Mouse (Mus musculus): Measurements from ENCODE around the gene Ccdc151. TPM values are rescaled to one million over a fixed set of nuclear protein-coding genes. Genes with fewer than 3 reads are reported as not detected.

Ccdc151 gene
- polyA plus RNA-seq, 1 experiment from 2014 or later = 5.7 TPM

DNA sequence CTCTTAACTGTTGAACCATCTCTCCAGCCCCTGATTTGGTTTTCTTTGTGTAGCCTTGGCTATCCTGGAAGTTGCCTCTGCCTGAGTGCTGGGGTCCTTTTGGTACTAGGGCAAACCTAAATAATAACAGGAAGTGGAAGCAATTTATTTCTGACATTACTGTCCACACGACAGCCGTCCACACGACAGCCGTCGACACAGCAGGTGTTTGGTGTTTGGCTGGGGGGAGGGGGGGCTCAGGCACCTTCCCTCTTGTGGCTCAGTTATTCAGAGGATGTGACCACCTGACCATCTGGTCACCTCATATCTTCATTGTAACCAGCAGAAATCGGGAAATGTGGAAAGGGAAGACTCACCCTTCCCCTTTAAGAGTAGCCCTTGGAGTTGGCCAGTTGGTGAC lies 33.6 kb downstream of the Ccdc151 start:
- 72% methylated on average over 6 of the region's 6 CpGs for WGBS
- Histone ChIP-seq H3K4me3 (ENCODE audit: low read depth, low read length) (no peak overlapping the region), H3K36me3 (ENCODE audit: control insufficient read depth, insufficient read depth, low read length) (no peaks in the 10 kb centered on the region), H3K9ac (ENCODE audit: low read depth, low read length) (no peak overlapping the region), H3K27ac (ENCODE audit: low read depth, low read length) (no peak overlapping the region), H3K9me3 (ENCODE audit: control insufficient read depth, low read length) (no peaks in the 10 kb centered on the region), H3K4me1 (replicated peaks; ENCODE audit: control insufficient read depth, insufficient read depth, low read length) (no peaks in the 10 kb centered on the region), H3K4me2 (replicated peaks; ENCODE audit: low read depth, low read length) (no peak overlapping the region), H3K27me3 (ENCODE audit: control insufficient read depth, insufficient read depth, low read length) (no peaks in the 10 kb centered on the region)
- no peak for ATAC-seq (ENCODE audit: low FRiP score)
- DNase-seq (ENCODE audit: low spot score) = no peak

DNA sequence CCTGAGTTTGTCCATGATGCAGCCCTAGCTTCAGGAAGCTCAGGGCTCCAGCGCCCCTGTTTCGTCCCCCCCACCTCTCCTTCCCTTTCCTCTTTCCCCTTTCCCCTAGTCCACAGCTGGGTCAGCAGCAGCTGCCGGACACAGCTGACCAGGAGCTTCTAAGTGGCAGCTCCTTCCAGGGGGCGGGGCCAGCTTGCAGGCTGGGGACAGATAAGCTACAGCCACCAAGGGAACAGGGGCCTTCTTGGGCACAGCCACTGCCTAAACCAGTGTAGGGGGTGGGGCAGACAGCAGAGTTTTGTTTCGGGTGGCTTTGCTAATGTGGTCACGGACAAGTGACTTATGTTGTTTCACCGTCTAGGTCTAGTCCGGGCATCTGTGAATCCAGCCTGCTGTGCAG lies 39.0 kb downstream of the Ccdc151 start, which contains the start of gene Epor:
Gene Epor, minus strand, starts transcription at position 90 of the 400 bp plus-strand sequence.
- Histone ChIP-seq H3K27me3 (ENCODE audit: control insufficient read depth, insufficient read depth, low read length) (peaks cover 40% of the 10 kb centered on the region), H3K27ac (ENCODE audit: low read depth, low read length) (no peak within 1 kb of the TSS), H3K4me3 (ENCODE audit: low read depth, low read length) (peak within 1 kb of the TSS; percentile 27), H3K9me3 (ENCODE audit: control insufficient read depth, low read length) (no peaks in the 10 kb centered on the region), H3K9ac (ENCODE audit: low read depth, low read length) (no peak within 1 kb of the TSS), H3K4me2 (replicated peaks; ENCODE audit: low read depth, low read length) (peak within 1 kb of the TSS; percentile 51), H3K36me3 (ENCODE audit: control insufficient read depth, insufficient read depth, low read length) (no peaks in the 10 kb centered on the region), H3K4me1 (replicated peaks; ENCODE audit: control insufficient read depth, insufficient read depth, low read length) (peaks cover 10% of the 10 kb centered on the region; the same call in 1 of the 2 replicates)
- ATAC-seq (ENCODE audit: low FRiP score) = peak; percentile 42
- peak; percentile 41 for DNase-seq (ENCODE audit: low spot score)
- 18% methylated on average over 8 of the region's 8 CpGs for WGBS

DNA sequence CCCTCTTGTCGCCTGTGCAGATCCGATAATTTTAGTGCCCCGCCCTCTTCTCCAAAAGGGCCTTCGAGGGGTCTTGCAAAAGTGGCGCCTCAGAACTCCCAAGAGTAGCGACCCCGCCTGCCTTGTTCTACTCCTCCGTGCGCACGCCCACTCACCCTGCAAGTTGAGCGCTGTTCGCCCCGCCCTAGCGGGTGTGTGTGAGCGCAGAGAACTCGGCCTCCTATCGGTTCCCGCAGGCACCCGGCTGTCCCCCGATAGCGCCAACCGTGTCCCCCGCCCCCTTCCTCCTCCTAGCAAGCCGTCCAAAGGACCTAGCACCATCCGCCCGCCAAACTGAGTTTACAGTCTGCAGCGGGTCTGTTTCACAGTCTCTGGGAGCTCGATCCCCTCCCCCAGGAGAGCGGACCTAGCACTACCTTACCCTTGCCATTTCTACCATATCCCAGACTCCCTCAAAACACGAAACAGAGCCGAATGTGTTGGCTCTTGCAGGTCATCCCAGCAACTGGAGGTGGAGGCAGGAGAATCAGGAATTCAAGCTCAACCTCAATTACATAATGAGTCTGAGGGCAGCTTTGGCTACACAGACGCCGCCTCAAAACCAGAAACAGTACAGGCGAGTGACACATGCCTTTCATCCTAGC lies 39.9 kb downstream of the Ccdc151 start:
- ATAC-seq (ENCODE audit: low FRiP score) (peak; percentile 75), DNase-seq (ENCODE audit: low spot score) (peak; percentile 72)
- Histone ChIP-seq H3K27ac (ENCODE audit: low read depth, low read length) (no peak overlapping the region), H3K4me2 (replicated peaks; ENCODE audit: low read depth, low read length) (peak overlapping the region; percentile 51), H3K9me3 (ENCODE audit: control insufficient read depth, low read length) (no peaks in the 10 kb centered on the region), H3K4me3 (ENCODE audit: low read depth, low read length) (peak overlapping the region; percentile 27), H3K36me3 (ENCODE audit: control insufficient read depth, insufficient read depth, low read length) (no peaks in the 10 kb centered on the region), H3K9ac (ENCODE audit: low read depth, low read length) (no peak overlapping the region), H3K4me1 (replicated peaks; ENCODE audit: control insufficient read depth, insufficient read depth, low read length) (peaks cover 10% of the 10 kb centered on the region; the same call in 1 of the 2 replicates), H3K27me3 (ENCODE audit: control insufficient read depth, insufficient read depth, low read length) (peaks cover 40% of the 10 kb centered on the region)
- WGBS = 3% methylated on average over 33 of the region's 34 CpGs

DNA sequence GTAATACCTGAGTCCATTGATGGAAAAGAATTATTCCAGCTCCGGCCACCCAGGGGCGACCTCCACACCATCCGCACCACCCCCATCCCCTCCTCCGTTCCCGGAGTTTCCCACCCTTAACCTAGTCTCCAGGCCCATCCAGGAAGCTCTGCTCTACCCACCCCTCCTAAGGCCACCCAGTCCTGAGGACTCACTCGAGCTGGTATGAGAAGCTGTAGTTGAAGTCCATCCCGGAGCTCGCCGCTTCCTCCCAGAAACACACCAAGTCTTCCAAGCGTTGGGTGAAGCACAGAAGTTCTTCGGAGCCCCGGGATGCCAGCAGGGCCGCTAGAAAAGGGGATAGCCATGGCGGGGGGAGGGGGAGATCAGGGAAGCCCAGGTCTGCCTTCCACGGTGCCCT lies 40.4 kb downstream of the Ccdc151 start:
- no peaks in the 10 kb centered on the region for H3K9me3 ChIP-seq (ENCODE audit: control insufficient read depth, low read length)
- peak overlapping the region; percentile 27 for H3K4me3 ChIP-seq (ENCODE audit: low read depth, low read length)
- WGBS = 2% methylated on average over 15 of the region's 15 CpGs
- H3K27me3 ChIP-seq (ENCODE audit: control insufficient read depth, insufficient read depth, low read length) = peaks cover 40% of the 10 kb centered on the region
- H3K4me2 ChIP-seq (replicated peaks; ENCODE audit: low read depth, low read length) = peak overlapping the region; percentile 51
- ATAC-seq (ENCODE audit: low FRiP score) = peak; percentile 46; the same call in 1 of the 2 replicates
- H3K4me1 ChIP-seq (replicated peaks; ENCODE audit: control insufficient read depth, insufficient read depth, low read length) = peaks cover 10% of the 10 kb centered on the region; the same call in 1 of the 2 replicates
- H3K36me3 ChIP-seq (ENCODE audit: control insufficient read depth, insufficient read depth, low read length) = no peaks in the 10 kb centered on the region
- H3K27ac ChIP-seq (ENCODE audit: low read depth, low read length) = no peak overlapping the region
- DNase-seq (ENCODE audit: low spot score) = no peak
- H3K9ac ChIP-seq (ENCODE audit: low read depth, low read length) = no peak overlapping the region

DNA sequence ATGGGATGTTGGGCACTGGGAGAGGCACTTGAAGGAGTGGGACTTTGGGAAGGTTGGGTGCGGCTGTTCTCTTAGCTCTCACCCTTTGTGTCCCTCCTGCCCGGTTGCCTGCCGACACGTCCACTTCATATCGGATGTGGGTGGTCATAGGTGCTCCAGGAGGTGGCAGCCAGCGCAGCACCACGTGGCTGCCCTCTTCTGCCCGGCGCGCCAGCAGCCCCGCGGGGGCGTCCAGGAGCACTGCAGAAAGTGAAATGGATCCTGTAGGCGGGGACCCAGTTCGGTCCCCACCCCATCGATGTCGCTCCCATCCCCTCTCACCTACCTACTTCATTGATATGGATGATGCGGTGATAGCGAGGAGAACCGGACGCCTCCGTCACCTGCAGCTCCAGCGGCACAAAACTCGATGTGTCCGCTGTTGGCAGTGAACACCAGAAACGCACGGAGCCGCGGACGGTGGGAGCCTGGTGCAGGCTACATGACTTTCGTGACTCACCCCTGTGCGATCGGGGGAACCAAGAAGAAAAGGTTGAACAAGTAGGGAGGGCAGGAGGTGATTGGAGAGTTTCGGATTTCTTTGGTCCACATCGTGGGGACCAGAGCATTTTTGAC lies 41.0 kb downstream of the Ccdc151 start:
- Histone ChIP-seq H3K4me2 (replicated peaks; ENCODE audit: low read depth, low read length) (peak overlapping the region; percentile 51), H3K27me3 (ENCODE audit: control insufficient read depth, insufficient read depth, low read length) (peaks cover 40% of the 10 kb centered on the region), H3K27ac (ENCODE audit: low read depth, low read length) (no peak overlapping the region), H3K4me1 (replicated peaks; ENCODE audit: control insufficient read depth, insufficient read depth, low read length) (peaks cover 10% of the 10 kb centered on the region; the same call in 1 of the 2 replicates), H3K9ac (ENCODE audit: low read depth, low read length) (no peak overlapping the region), H3K36me3 (ENCODE audit: control insufficient read depth, insufficient read depth, low read length) (no peaks in the 10 kb centered on the region), H3K9me3 (ENCODE audit: control insufficient read depth, low read length) (no peaks in the 10 kb centered on the region), H3K4me3 (ENCODE audit: low read depth, low read length) (peak overlapping the region; percentile 27)
- under 1% methylated on average over 33 of the region's 35 CpGs for WGBS
- DNase-seq (ENCODE audit: low spot score) (peak; percentile 45), ATAC-seq (ENCODE audit: low FRiP score) (no peak)

DNA sequence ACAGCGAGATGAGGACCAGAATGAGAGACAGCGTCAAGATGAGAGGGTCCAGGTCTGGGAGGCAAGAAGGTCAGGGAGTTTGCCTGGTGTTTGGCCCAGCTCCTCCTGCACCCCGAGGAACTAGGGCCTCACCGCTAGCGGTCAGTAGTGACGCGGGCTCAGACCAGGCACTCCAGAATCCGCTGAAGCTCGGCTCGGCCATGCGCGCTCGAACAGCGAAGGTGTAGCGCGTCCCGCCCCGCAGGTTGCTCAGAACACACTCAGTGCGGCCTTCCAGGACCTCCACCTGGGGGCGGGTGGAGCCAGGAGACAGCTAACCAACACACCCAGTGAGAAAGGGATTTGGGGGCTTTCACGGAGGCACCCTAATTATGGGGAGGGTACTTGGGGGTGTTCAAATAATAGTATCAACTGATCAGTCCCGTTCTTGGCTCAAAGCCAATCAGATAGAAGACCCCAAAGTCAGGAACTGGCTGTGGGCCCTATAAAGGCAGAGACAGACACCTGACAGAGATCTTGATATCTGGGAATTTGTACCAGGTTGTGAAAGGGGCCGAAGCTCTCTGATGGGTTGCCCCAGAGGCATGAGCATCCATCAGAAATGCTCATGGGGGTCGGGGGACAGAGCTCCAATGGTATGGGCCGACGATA lies 41.8 kb downstream of the Ccdc151 start:
- ATAC-seq (ENCODE audit: low FRiP score) (no peak), DNase-seq (ENCODE audit: low spot score) (peak; percentile 25)
- no peak overlapping the region for H3K27ac ChIP-seq (ENCODE audit: low read depth, low read length)
- no peaks in the 10 kb centered on the region for H3K9me3 ChIP-seq (ENCODE audit: control insufficient read depth, low read length)
- WGBS = 10% methylated on average over 26 of the region's 26 CpGs
- no peak overlapping the region for H3K9ac ChIP-seq (ENCODE audit: low read depth, low read length)
- H3K4me1 ChIP-seq (replicated peaks; ENCODE audit: control insufficient read depth, insufficient read depth, low read length) = peaks cover 10% of the 10 kb centered on the region; the same call in 1 of the 2 replicates
- no peak overlapping the region for H3K4me3 ChIP-seq (ENCODE audit: low read depth, low read length)
- H3K4me2 ChIP-seq (replicated peaks; ENCODE audit: low read depth, low read length) = no peak overlapping the region
- no peaks in the 10 kb centered on the region for H3K36me3 ChIP-seq (ENCODE audit: control insufficient read depth, insufficient read depth, low read length)
- peaks cover 40% of the 10 kb centered on the region for H3K27me3 ChIP-seq (ENCODE audit: control insufficient read depth, insufficient read depth, low read length)

DNA sequence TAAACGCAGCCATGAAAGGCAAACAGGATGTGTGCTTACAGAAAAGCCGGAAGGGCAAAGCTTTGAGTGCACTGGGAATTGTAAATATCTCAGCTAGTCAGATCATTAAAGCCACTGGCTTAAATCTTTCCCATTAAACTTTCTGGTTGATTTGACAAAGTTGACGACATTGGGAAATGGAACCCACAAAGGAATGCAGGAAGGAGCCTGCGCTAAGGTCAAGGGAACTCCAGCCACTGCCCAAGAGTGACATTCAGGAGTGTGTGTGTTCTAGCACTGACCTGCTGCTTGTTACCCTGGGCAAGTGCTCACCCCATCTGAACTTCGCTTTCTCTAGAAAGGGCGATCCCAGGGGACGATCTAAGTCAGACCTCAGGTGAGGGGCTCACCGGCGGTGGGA lies 42.3 kb downstream of the Ccdc151 start:
- DNase-seq (ENCODE audit: low spot score) (no peak), ATAC-seq (ENCODE audit: low FRiP score) (no peak)
- WGBS = 55% methylated on average over 9 of the region's 9 CpGs
- Histone ChIP-seq H3K27me3 (ENCODE audit: control insufficient read depth, insufficient read depth, low read length) (peaks cover 40% of the 10 kb centered on the region), H3K9ac (ENCODE audit: low read depth, low read length) (no peak overlapping the region), H3K4me3 (ENCODE audit: low read depth, low read length) (no peak overlapping the region), H3K36me3 (ENCODE audit: control insufficient read depth, insufficient read depth, low read length) (no peaks in the 10 kb centered on the region), H3K9me3 (ENCODE audit: control insufficient read depth, low read length) (no peaks in the 10 kb centered on the region), H3K4me2 (replicated peaks; ENCODE audit: low read depth, low read length) (no peak overlapping the region), H3K27ac (ENCODE audit: low read depth, low read length) (no peak overlapping the region), H3K4me1 (replicated peaks; ENCODE audit: control insufficient read depth, insufficient read depth, low read length) (peaks cover 10% of the 10 kb centered on the region; the same call in 1 of the 2 replicates)

DNA sequence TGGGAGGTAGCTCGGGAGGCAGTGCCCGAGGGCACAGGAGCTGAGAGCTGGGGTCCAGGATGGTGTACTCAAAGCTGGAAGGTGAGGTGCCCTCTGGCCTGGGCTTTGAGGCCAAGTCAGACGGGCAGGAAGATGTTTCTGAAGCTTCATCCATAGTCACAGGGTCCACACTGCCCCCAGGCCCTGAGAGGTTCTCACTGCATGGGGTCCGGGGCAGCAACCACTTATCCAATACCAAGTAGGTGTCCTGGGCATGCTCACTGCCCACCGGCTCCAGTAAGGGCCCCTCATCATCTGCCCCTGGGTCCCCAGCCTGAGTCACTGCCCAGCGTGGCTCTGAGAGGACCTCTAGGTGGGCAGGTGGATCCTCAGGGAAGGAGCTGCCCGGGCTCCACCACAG lies 43.2 kb downstream of the Ccdc151 start:
- Histone ChIP-seq H3K4me1 (replicated peaks; ENCODE audit: control insufficient read depth, insufficient read depth, low read length) (peaks cover 10% of the 10 kb centered on the region; the same call in 1 of the 2 replicates), H3K36me3 (ENCODE audit: control insufficient read depth, insufficient read depth, low read length) (no peaks in the 10 kb centered on the region), H3K4me3 (ENCODE audit: low read depth, low read length) (no peak overlapping the region), H3K4me2 (replicated peaks; ENCODE audit: low read depth, low read length) (no peak overlapping the region), H3K9me3 (ENCODE audit: control insufficient read depth, low read length) (no peaks in the 10 kb centered on the region), H3K9ac (ENCODE audit: low read depth, low read length) (no peak overlapping the region), H3K27me3 (ENCODE audit: control insufficient read depth, insufficient read depth, low read length) (peaks cover 40% of the 10 kb centered on the region), H3K27ac (ENCODE audit: low read depth, low read length) (no peak overlapping the region)
- DNase-seq (ENCODE audit: low spot score) (no peak), ATAC-seq (ENCODE audit: low FRiP score) (no peak)
- WGBS = 89% methylated on average over 7 of the region's 7 CpGs
